Mouse (Mus musculus): ENCODE measurements around the gene Olfr885.

Olfr885 gene

DNA sequence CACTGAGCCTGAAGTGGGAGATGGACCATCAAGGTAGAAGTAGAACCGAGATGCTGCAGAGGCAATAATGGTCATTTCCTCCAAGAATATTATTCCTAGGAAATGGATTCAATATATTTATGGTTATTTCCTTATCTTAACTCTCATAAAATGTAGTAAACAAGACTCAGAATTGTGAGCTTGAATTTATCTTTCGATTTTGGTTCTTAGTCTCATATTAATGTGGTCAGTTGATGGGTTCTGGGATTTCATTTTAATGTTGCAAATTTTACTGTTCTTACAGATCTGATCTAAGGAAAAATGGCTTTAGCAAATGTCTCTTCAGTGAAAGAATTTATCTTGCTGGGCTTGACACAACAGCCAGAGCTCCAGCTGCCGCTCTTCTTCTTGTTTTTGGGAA is at the start of gene Olfr885:
Gene Olfr885, plus strand, starts transcription at position 301 of the 400 bp plus-strand sequence.
- no peak for DNase-seq

DNA sequence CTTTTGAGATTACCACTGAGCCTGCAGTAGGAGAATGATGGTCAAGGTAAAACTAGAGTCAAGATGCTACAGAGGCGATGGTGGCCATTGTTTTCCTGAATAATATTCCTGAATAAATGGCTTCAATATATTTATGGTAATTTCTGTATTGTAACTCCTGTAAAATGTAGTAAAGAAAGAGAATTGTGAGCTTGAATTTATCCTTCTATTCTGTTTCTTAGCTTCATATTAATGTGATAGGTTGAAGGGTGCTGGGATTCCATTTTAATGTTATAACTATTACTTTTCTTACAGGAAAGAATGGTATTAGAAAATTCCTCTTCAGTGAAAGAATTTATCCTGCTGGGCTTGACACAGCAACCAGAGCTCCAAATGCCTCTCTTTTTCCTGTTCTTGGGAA is 35.6 kb upstream of the Olfr885 start, which contains the start of gene Olfr883:
Gene Olfr883, plus strand, starts transcription at position 301 of the 400 bp plus-strand sequence.
- DNase-seq, result no peak

DNA sequence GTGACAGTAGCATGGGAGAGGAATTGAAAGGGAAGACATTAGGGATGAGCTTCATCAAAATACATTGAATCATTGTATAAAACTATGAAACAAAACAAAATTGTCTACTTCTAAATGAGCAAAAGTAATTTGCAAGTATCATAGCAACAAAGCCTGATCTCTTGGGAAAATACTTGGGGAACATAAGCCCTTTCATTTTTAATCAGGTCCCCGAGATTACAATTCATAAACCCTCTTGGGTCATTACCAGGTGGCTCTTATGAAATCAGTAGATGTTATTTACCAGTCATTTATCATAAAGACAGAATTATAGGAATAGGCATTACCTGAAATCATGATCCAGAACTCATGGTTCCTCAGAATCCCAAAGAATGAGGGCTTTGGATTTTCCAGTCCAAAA is 14.9 kb upstream of the Olfr885 start, which contains the start of gene Olfr884:
Gene Olfr884, plus strand, starts transcription at position 301 of the 400 bp plus-strand sequence.
- no peak for DNase-seq

DNA sequence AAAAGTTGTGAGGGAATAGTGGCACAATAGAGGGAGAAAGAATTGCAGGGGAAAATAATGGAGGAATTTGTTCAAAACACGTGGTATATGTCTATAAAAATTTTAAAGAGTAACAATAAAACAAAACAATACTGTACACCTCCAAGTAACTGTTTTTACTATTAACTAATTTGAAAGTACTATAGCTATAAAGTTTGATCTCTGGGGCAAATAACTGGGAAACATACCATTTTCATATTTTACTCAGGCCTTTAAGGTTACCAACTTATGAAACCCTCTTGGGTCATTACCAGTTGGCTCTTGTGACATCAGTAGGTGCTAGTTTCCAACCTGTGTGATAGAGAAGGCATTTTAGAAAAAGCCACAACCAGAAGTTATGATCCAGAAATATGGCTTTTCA is 22.6 kb downstream of the Olfr885 start, which contains the start of gene Olfr887:
Gene Olfr887, plus strand, starts transcription at position 301 of the 400 bp plus-strand sequence.
- DNase-seq, result no peak

DNA sequence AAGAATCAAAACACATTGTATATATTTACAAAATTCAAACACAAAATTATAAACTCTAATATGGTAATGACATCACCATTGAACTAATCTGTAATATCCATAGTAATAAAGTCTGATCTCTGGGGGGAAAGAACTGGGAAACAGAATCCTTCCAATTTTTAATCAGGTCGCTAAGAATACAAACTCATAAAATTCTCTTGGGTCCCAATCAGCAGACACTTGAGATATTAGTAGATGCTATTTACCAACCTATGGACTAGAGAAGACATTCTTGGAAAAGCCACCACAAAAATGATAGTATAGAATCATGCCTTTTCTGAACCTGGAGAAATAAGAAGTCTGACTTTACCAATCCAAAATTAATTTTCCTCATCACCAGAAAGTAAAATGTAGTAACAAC is 46.7 kb downstream of the Olfr885 start, which contains the start of gene Olfr888:
Gene Olfr888, plus strand, starts transcription at position 301 of the 400 bp plus-strand sequence.
- DNase-seq, result no peak

Data from right cerebral cortex, postnatal 25 days (tissue).